Mouse (Mus musculus) frontal cortex, adult 2 months (tissue): ENCODE data around the gene Slc4a2. TPM values are rescaled to one million over a fixed set of nuclear protein-coding genes. Genes with fewer than 3 reads are reported as not detected.

Source experiments
- DNase-seq, 2 experiments: peaks; one replicate each; pipeline ENCODE4 v3.0.0; 2022; ENCODE audit warnings: low spot score in 1 of 2; ENCODE audit errors: extremely low spot score in 1 of 2
- polyA plus RNA-seq: library from polyadenylated mRNA; depleted of rRNA; stranded (reverse); fragments of >200 nt; gene quantifications from 2 replicates; pipeline ENCODE4 v1.2.3, GENCODE M21; 2012; rRNA removed

The Slc4a2 gene
- 32.2 and 32.3 TPM in 2 replicates for polyA plus RNA-seq

- peak; percentile 100 for DNase-seq
These were observed at the start of gene Slc4a2, which contains the start of gene Cdk5 for GRCm38 (mm10) chr5:24423129-24424003. Gene Slc4a2, plus strand, starts transcription at chr5:24423837. Gene Cdk5, minus strand, starts transcription at chr5:24423530.

- no peak for DNase-seq
These were observed 49.4 kb upstream of the Slc4a2 start for GRCm38 (mm10) chr5:24374216-24374615.

- no peak for DNase-seq
These were observed 48.8 kb upstream of the Slc4a2 start for GRCm38 (mm10) chr5:24374666-24375328.

- DNase-seq, result no peak
These were observed 44.9 kb upstream of the Slc4a2 start for GRCm38 (mm10) chr5:24378700-24379099.

GRCm38 (mm10) chr5:24379501-24379900 is 44.1 kb upstream of the Slc4a2 start:
- DNase-seq, result peak in 1 of 2 experiments; percentile 47

- no peak for DNase-seq
These were observed 43.1 kb upstream of the Slc4a2 start for GRCm38 (mm10) chr5:24380499-24380898.

GRCm38 (mm10) chr5:24381486-24381885 is 42.2 kb upstream of the Slc4a2 start:
- DNase-seq, result no peak

- no peak for DNase-seq
These were observed 41.6 kb upstream of the Slc4a2 start for GRCm38 (mm10) chr5:24381988-24382387.

- peak; percentile 87 to 93 for DNase-seq
These were observed 40.4 kb upstream of the Slc4a2 start for GRCm38 (mm10) chr5:24383026-24383859.

- DNase-seq, result peak in 1 of 2 experiments; percentile 60
These were observed 39.2 kb upstream of the Slc4a2 start for GRCm38 (mm10) chr5:24384407-24384806.

GRCm38 (mm10) chr5:24385374-24385773 is 38.3 kb upstream of the Slc4a2 start:
- DNase-seq, result no peak

- no peak for DNase-seq
These were observed 37.6 kb upstream of the Slc4a2 start for GRCm38 (mm10) chr5:24385887-24386550.

GRCm38 (mm10) chr5:24387264-24388241 is 36.1 kb upstream of the Slc4a2 start:
- DNase-seq, result peak in 1 of 2 experiments; percentile 79

GRCm38 (mm10) chr5:24388246-24388915 is 35.3 kb upstream of the Slc4a2 start:
- no peak for DNase-seq

- DNase-seq, result no peak
These were observed 34.5 kb upstream of the Slc4a2 start for GRCm38 (mm10) chr5:24389011-24389657.

GRCm38 (mm10) chr5:24389658-24390020 is 34.0 kb upstream of the Slc4a2 start:
- DNase-seq, result no peak

GRCm38 (mm10) chr5:24391864-24392263 is 31.8 kb upstream of the Slc4a2 start, which contains the start of gene Atg9b:
Gene Atg9b, minus strand, starts transcription at chr5:24392143.
- DNase-seq, result no peak

- DNase-seq, result no peak
These were observed 30.9 kb upstream of the Slc4a2 start for GRCm38 (mm10) chr5:24392724-24393123.
